Mouse (Mus musculus): ENCODE results near the gene 4930433I11Rik. TPM values are rescaled to one million over a fixed set of nuclear protein-coding genes. Genes with fewer than 3 reads are reported as not detected.
"Not testable (repeated sequence)": the region's sequence is repeated elsewhere in the genome, so short reads cannot be mapped to it uniquely, and the experiment has no call there.

The 4930433I11Rik gene
- not detected in 2 replicates for polyA plus RNA-seq (2015; fragmentation: Nextera tagmentation; extraction: Ambion mirVana)

GRCm38 (mm10) chr7:40987243-40987642 is at the start of gene 4930433I11Rik:
4930433I11Rik (plus strand) TSS chr7:40987543.
- Histone ChIP-seq H3K4me2 (ENCODE audit: low read depth, low read length) (no peak within 1 kb of the TSS), H3K27me3 (ENCODE audit: control insufficient read depth, insufficient read depth, low read length) (no peaks in the 10 kb centered on the region), H3K4me1 (ENCODE audit: control insufficient read depth, insufficient read depth, low read length) (no peaks in the 10 kb centered on the region), H3K27ac (ENCODE audit: low read length) (no peak within 1 kb of the TSS), H3K9me3 (replicated peaks; ENCODE audit: control insufficient read depth, low read length) (no peaks in the 10 kb centered on the region), H3K9ac (ENCODE audit: low read length) (no peak within 1 kb of the TSS), H3K36me3 (ENCODE audit: control insufficient read depth, insufficient read depth) (no peaks in the 10 kb centered on the region), H3K4me3 (ENCODE audit: low read length) (no peak within 1 kb of the TSS)
- ATAC-seq (replicated peaks; ENCODE audit: extremely low read depth, insufficient read depth, low FRiP score) = no peak
- 60% methylated on average over 1 of the region's 1 CpGs for WGBS

DNA sequence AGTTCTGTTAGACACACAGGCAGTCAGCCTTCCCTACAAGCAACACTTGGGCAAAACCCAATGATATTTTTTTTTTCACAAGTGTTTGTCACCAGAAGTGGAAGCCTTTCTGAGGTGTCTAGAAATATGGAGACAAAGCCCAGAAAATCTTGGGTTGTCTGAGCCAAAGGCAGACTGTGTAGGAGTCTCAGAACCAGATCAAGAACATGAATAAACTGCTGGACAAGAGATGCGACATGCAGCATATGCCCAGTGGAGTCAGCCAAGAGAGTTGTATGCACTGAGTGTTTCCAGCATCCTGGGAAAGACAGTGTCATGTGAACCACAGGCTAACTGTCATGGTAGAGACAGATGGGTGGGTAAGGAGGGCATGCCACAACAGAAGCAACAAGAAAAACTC is 48.0 kb upstream of the 4930433I11Rik start:
- H3K4me2 ChIP-seq (ENCODE audit: low read depth, low read length) = no peak overlapping the region
- H3K9ac ChIP-seq (ENCODE audit: low read length) = no peak overlapping the region
- no peak overlapping the region for H3K27ac ChIP-seq (ENCODE audit: low read length)
- H3K27me3 ChIP-seq (ENCODE audit: control insufficient read depth, insufficient read depth, low read length) = no peaks in the 10 kb centered on the region
- H3K4me3 ChIP-seq (ENCODE audit: low read length) = no peak overlapping the region
- no peaks in the 10 kb centered on the region for H3K4me1 ChIP-seq (ENCODE audit: control insufficient read depth, insufficient read depth, low read length)
- H3K9me3 ChIP-seq (replicated peaks; ENCODE audit: control insufficient read depth, low read length) = no peaks in the 10 kb centered on the region
- no peaks in the 10 kb centered on the region for H3K36me3 ChIP-seq (ENCODE audit: control insufficient read depth, insufficient read depth)
- no peak for ATAC-seq (replicated peaks; ENCODE audit: extremely low read depth, insufficient read depth, low FRiP score)
- 63% methylated on average over 1 of the region's 1 CpGs for WGBS

DNA sequence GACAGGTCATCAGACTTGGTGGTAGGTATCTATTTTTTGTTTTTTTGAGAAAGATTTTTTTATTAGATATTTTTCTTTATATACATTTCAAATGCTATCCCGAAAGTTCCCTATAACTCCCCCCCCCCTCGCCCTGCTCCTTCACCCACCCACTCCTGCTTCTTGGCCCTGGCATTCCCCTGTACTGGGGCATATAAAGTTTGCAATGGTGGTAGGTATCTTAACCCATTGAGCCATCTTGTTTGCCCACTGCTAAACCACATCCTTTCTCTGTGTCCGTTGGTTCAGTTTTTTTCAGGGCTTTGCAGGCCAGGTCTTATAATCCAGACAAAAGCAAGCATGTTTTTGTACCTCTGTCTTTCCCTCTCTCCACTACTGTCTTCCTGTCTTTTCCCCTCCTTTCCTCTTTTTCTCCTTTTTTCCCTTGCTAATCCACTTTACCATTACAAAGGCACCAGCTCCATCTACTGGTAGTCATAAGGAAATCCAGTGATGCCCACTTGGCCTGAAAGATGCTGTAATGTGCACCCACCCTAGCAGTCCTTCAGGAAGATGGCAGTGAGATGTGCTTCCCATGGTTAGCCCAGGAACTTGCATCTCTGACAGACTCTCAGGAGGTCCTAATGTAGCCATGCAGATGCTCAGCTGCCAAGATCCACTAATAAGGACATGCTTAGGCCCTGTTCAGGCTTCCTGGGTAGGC is 45.0 kb upstream of the 4930433I11Rik start:
- 46% methylated on average over 3 of the region's 3 CpGs for whole genome bisulfite sequencing
- no peak overlapping the region for H3K4me2 ChIP-seq (ENCODE audit: low read depth, low read length)
- no peak overlapping the region for H3K4me3 ChIP-seq (ENCODE audit: low read length)
- H3K9ac ChIP-seq (ENCODE audit: low read length) = no peak overlapping the region
- H3K36me3 ChIP-seq (ENCODE audit: control insufficient read depth, insufficient read depth) = no peaks in the 10 kb centered on the region
- H3K27me3 ChIP-seq (ENCODE audit: control insufficient read depth, insufficient read depth, low read length) = no peaks in the 10 kb centered on the region
- no peak overlapping the region for H3K27ac ChIP-seq (ENCODE audit: low read length)
- ATAC-seq (replicated peaks; ENCODE audit: extremely low read depth, insufficient read depth, low FRiP score) = no peak
- no peaks in the 10 kb centered on the region for H3K4me1 ChIP-seq (ENCODE audit: control insufficient read depth, insufficient read depth, low read length)
- no peaks in the 10 kb centered on the region for H3K9me3 ChIP-seq (replicated peaks; ENCODE audit: control insufficient read depth, low read length)

DNA sequence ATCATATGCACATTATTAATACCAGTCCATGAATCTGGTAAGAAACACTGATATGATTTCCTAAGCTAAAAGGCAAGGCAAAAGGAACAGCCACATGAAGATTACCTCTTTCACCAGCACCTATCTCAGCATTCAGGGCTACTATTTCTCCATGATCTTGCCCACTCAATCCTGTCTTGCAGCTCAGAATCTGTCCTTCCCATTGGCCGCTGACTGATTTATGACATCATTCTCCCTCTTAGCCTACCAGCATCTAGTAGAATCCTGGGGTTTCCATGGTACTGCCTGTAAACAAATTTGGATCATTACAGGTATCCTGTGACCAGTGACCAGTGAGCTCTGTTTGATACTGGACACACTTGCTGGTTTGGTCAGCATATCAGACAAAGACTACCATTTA is 45.1 kb downstream of the 4930433I11Rik start, which contains the start of gene Gm4884:
Gene Gm4884, plus strand, starts transcription at position 301 of the 400 bp plus-strand sequence.
- 81% methylated on average over 1 of the region's 1 CpGs for WGBS
- H3K27me3 ChIP-seq (ENCODE audit: control insufficient read depth, insufficient read depth, low read length); H3K4me3 ChIP-seq (ENCODE audit: low read length); H3K9me3 ChIP-seq (replicated peaks; ENCODE audit: control insufficient read depth, low read length); H3K4me2 ChIP-seq (ENCODE audit: low read depth, low read length); ATAC-seq (replicated peaks; ENCODE audit: extremely low read depth, insufficient read depth, low FRiP score); H3K27ac ChIP-seq (ENCODE audit: low read length); H3K36me3 ChIP-seq (ENCODE audit: control insufficient read depth, insufficient read depth); H3K9ac ChIP-seq (ENCODE audit: low read length); H3K4me1 ChIP-seq (ENCODE audit: control insufficient read depth, insufficient read depth, low read length): not testable (repeated sequence)

DNA sequence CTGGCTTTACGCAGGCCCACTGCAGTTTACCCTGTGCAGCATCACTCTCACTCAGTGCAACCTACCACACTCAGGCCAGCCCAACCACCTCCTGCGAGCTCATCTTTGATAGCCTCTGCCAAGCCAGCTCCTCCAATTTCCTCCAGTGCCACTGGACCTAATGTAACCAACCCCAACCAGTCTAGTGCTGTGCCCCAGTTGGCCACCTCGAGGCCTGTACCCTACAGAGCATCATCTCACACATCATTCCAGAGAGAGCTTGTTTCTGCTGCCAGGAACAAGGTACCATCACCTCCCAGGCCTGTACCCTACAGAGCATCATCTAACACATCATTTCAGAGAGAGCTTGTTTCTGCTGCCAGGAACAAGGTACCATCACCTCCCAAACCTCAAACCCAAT is 56.7 kb downstream of the 4930433I11Rik start:
- not testable (repeated sequence) for H3K4me2 ChIP-seq (ENCODE audit: low read depth, low read length); H3K9me3 ChIP-seq (replicated peaks; ENCODE audit: control insufficient read depth, low read length); H3K27ac ChIP-seq (ENCODE audit: low read length); H3K27me3 ChIP-seq (ENCODE audit: control insufficient read depth, insufficient read depth, low read length); ATAC-seq (replicated peaks; ENCODE audit: extremely low read depth, insufficient read depth, low FRiP score); H3K4me1 ChIP-seq (ENCODE audit: control insufficient read depth, insufficient read depth, low read length); H3K4me3 ChIP-seq (ENCODE audit: low read length); H3K9ac ChIP-seq (ENCODE audit: low read length); H3K36me3 ChIP-seq (ENCODE audit: control insufficient read depth, insufficient read depth)
- WGBS = 48% methylated on average over 3 of the region's 3 CpGs

Other genes starting within 250 kb of the 4930433I11Rik start
- 0.25 and 0.37 TPM in 2 replicates for gene Vstm2b, start 89.2 kb upstream of the 4930433I11Rik start, polyA plus RNA-seq (2015; fragmentation: Nextera tagmentation; extraction: Ambion mirVana)
- gene Gm4884, start 45.2 kb downstream of the 4930433I11Rik start, polyA plus RNA-seq (2015; fragmentation: Nextera tagmentation; extraction: Ambion mirVana) = not detected in 2 replicates
- not detected in 2 replicates for gene Gm5592, start 166.3 kb downstream of the 4930433I11Rik start, polyA plus RNA-seq (2015; fragmentation: Nextera tagmentation; extraction: Ambion mirVana)